Mouse (Mus musculus) midbrain, embryonic 16.5 days (tissue): ENCODE data around the gene Lipf. TPM values are rescaled to one million over a fixed set of nuclear protein-coding genes. Genes with fewer than 3 reads are reported as not detected.

ENCODE experiments used
- ATAC-seq: fragments of 200-750 bp; cut with Nextera tagmentation; 2 replicates; pipeline ENCODE4 v1.8.0; 2017; ENCODE audit warnings: moderate TSS enrichment
- H3K27ac ChIP-seq: fragments of 300-500 bp; sonication (generic); 2 replicates; pipeline ENCODE4 v1.5.1; 2014; ENCODE audit warnings: mild to moderate bottlenecking, low read length, mixed read lengths
- H3K27me3 ChIP-seq: fragments of 300-500 bp; sonication (generic); 2 replicates; pipeline ENCODE4 v1.6.1; 2014; ENCODE audit warnings: low read depth, low read length, mixed read lengths; ENCODE audit not compliant: control insufficient read depth, insufficient read depth
- H3K36me3 ChIP-seq: fragments of 300-500 bp; sonication (generic); 2 replicates; pipeline ENCODE4 v1.6.1; 2014; ENCODE audit warnings: mild to moderate bottlenecking, low read length, moderate library complexity, mixed read lengths; ENCODE audit not compliant: control insufficient read depth, insufficient read depth
- H3K4me1 ChIP-seq: fragments of 300-500 bp; sonication (generic); 2 replicates; pipeline ENCODE4 v1.6.1; 2014; ENCODE audit warnings: mild to moderate bottlenecking, low read length, mixed read lengths; ENCODE audit not compliant: control insufficient read depth, insufficient read depth
- H3K4me2 ChIP-seq: fragments of 300-500 bp; sonication (generic); 2 replicates; pipeline ENCODE4 v1.6.1; 2014; ENCODE audit warnings: mild to moderate bottlenecking, low read length, mixed read lengths
- H3K4me3 ChIP-seq: fragments of 300-500 bp; sonication (generic); 2 replicates; pipeline ENCODE4 v1.5.1; 2014; ENCODE audit warnings: low read depth, mild to moderate bottlenecking, low read length, moderate library complexity, mixed read lengths
- H3K9ac ChIP-seq: fragments of 300-500 bp; sonication (generic); 2 replicates; pipeline ENCODE4 v1.6.1; 2014; ENCODE audit warnings: low read depth, low read length, mixed read lengths
- H3K9me3 ChIP-seq: fragments of 300-500 bp; sonication (generic); replicated peaks from 2 replicates; pipeline ENCODE4 v1.6.1; 2014; ENCODE audit warnings: mild to moderate bottlenecking, low read length, mixed read lengths; ENCODE audit not compliant: control insufficient read depth, poor library complexity, severe bottlenecking
- WGBS: fragments of 180-500 bp; shearing (Covaris S2); extraction: QIAGEN DNeasy Blood & Tissue Kit; methylation state at CpG from one replicate; pipeline ENCODE4 v1.1.7; 2014; 5-methylcytosine and 5-hydroxymethylcytosine counted together
- polyA plus RNA-seq: library from polyadenylated mRNA; unstranded; fragments of >200 nt; fragmentation: Nextera tagmentation; extraction: Ambion mirVana; gene quantifications from 2 replicates; pipeline ENCODE4 v1.2.1, GENCODE M21; 2015

The Lipf gene
- polyA plus RNA-seq = not detected in 2 replicates

- H3K27me3 ChIP-seq = no peaks in the 10 kb centered on the region
- H3K4me3 ChIP-seq = no peak within 1 kb of the TSS
- H3K36me3 ChIP-seq = no peaks in the 10 kb centered on the region
- no peaks in the 10 kb centered on the region for H3K9me3 ChIP-seq
- no peak within 1 kb of the TSS for H3K4me2 ChIP-seq
- H3K27ac ChIP-seq = no peak within 1 kb of the TSS
- no peaks in the 10 kb centered on the region for H3K4me1 ChIP-seq
- ATAC-seq = no peak
- H3K9ac ChIP-seq = no peak within 1 kb of the TSS
These were observed at the start of gene Lipf for GRCm38 (mm10) chr19:33960887-33961286. TSS of gene Lipf (plus strand) at chr19:33961187.

DNA sequence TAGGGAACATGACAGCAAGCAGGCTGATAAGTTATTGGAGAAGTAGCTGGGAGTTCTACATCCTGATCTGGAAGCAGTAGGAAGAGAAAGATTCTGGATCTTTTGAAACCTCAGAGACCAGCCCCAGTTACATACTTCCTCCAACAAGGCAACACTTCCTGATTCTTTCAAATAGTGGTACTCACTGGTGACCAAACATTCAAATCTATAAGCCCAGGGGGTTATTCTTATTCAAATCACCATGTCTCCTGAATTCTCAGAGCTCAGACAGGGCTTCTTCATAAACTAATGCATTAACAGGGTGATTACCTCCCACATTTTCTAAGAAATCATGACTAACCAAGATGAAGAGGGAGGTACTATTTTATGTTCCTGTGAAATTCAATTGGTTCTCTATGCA, 36.9 kb upstream of the Lipf start:
- Histone ChIP-seq H3K4me2 (no peak overlapping the region), H3K4me1 (no peaks in the 10 kb centered on the region), H3K9me3 (no peaks in the 10 kb centered on the region), H3K4me3 (no peak overlapping the region), H3K27me3 (no peaks in the 10 kb centered on the region), H3K9ac (no peak overlapping the region), H3K27ac (no peak overlapping the region), H3K36me3 (no peaks in the 10 kb centered on the region)
- ATAC-seq = no peak

GRCm38 (mm10) chr19:33979007-33979406, 18.0 kb downstream of the Lipf start:
- no peak for ATAC-seq
- H3K9me3 ChIP-seq = no peaks in the 10 kb centered on the region
- no peaks in the 10 kb centered on the region for H3K4me1 ChIP-seq
- H3K4me2 ChIP-seq = no peak overlapping the region
- H3K36me3 ChIP-seq = no peaks in the 10 kb centered on the region
- H3K9ac ChIP-seq = no peak overlapping the region
- no peak overlapping the region for H3K27ac ChIP-seq
- no peaks in the 10 kb centered on the region for H3K27me3 ChIP-seq
- H3K4me3 ChIP-seq = no peak overlapping the region
- 48% methylated on average over 3 of the region's 3 CpGs for WGBS

DNA sequence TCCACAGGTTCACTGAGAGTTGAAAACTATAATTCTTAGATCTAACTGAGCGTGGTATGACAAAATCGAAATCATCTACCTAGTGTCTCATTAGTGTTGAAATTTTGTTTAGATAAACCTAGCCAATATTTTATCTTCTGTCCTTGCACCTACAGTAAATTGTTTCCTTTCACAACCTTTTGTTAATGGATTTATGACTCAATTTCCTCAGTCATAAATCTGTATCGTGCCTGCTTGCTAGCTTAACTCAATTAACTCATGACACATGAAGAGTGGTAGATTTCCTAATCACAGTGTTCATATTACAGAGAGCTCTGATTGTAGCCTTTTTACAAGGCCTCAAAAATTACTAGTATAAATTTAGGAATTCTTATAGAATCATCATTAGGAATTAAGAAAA, 22.1 kb downstream of the Lipf start:
- no peak overlapping the region for H3K4me3 ChIP-seq
- no peak for ATAC-seq
- H3K9me3 ChIP-seq = no peaks in the 10 kb centered on the region
- 93% methylated on average over 3 of the region's 3 CpGs for WGBS
- H3K4me1 ChIP-seq = no peaks in the 10 kb centered on the region
- no peaks in the 10 kb centered on the region for H3K36me3 ChIP-seq
- no peak overlapping the region for H3K9ac ChIP-seq
- no peak overlapping the region for H3K27ac ChIP-seq
- no peaks in the 10 kb centered on the region for H3K27me3 ChIP-seq
- no peak overlapping the region for H3K4me2 ChIP-seq

DNA sequence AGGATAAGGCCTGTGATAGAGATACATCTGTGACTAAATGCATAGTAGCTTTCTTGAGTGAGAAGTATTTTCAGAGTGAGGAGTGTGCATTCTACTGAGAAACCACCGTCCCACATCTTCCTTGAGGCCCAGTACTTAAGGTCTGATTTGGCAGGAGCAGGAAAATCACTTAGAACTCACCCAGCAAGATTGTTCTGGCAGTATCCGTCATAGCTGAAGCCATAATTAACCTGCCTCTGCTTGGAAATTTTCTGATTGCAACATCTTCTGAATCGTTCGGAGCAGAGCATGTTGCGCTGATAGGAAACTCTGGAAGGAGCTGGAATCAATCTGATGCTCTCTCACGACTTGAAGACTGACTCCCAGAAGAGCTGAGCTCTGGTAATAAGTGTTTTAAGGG, 47.0 kb downstream of the Lipf start, which contains the start of gene Lipk:
Lipk (plus strand) TSS at position 289 of the 400 bp plus-strand sequence.
- H3K4me1 ChIP-seq = no peaks in the 10 kb centered on the region
- H3K9ac ChIP-seq = no peak within 1 kb of the TSS
- ATAC-seq = no peak
- H3K4me2 ChIP-seq = no peak within 1 kb of the TSS
- no peaks in the 10 kb centered on the region for H3K36me3 ChIP-seq
- no peaks in the 10 kb centered on the region for H3K9me3 ChIP-seq
- no peak within 1 kb of the TSS for H3K4me3 ChIP-seq
- no peaks in the 10 kb centered on the region for H3K27me3 ChIP-seq
- H3K27ac ChIP-seq = no peak within 1 kb of the TSS
- 88% methylated on average over 6 of the region's 6 CpGs for whole genome bisulfite sequencing

DNA sequence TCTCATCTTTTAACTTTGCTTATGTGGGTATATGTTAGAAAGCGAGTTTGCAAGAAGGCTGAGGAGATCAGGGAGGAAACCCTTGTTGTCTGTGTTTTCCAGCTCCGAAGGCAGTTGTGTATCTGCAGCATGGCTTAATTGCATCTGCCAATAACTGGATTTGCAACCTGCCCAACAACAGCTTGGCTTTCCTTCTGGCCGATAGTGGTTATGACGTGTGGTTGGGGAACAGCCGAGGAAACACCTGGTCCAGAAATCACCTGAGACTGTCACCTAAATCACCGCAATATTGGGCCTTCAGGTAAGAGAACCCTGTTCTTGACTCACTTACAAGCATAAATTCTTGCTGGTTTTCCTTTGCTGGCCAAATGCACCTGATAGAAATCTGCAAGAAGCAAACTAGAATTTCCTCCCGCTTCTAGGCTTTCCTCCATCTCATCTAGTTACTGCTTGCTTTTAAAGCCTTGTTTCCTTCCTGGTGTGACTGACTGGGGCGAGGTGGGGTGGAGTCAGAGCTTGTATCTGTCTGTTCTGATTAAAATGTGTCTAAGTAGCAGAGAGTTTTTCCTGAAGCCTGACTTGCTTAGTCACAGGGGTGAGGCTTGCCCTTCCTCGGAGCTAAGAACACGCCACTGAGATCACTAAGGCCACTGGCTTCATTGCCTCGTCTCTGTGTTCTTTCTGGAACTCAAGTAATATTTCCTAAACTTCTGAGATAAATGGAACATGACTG, 60.6 kb downstream of the Lipf start:
- no peak overlapping the region for H3K4me2 ChIP-seq
- H3K27ac ChIP-seq = no peak overlapping the region
- ATAC-seq = no peak
- no peaks in the 10 kb centered on the region for H3K36me3 ChIP-seq
- H3K9ac ChIP-seq = no peak overlapping the region
- WGBS = 90% methylated on average over 11 of the region's 11 CpGs
- no peaks in the 10 kb centered on the region for H3K9me3 ChIP-seq
- no peaks in the 10 kb centered on the region for H3K27me3 ChIP-seq
- no peaks in the 10 kb centered on the region for H3K4me1 ChIP-seq
- no peak overlapping the region for H3K4me3 ChIP-seq

DNA sequence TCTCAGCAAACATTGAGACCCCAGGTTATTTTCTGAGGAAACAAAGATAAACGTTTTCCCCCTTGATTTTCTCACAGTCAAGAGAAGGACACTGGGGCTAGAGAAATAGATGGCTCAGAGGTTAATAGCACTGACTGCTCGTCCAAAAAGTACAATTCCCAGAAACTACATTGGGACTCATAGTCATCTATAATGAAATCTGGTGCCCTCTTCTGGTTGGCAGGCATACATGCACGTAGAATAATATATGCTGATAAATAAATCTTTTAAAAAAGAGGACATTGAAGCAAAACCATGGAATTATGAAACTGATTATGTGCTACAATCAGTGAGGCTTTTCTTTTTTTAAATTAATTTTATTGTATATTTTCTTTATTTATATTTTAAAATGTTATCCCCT, 61.8 kb downstream of the Lipf start:
- no peak overlapping the region for H3K27ac ChIP-seq
- WGBS = 44% methylated on average over 3 of the region's 3 CpGs
- H3K36me3 ChIP-seq = no peaks in the 10 kb centered on the region

More for the DNA sequence above, 61.8 kb downstream of the Lipf start:
- no peaks in the 10 kb centered on the region for H3K9me3 ChIP-seq
- no peak overlapping the region for H3K9ac ChIP-seq
- no peak for ATAC-seq
- no peak overlapping the region for H3K4me3 ChIP-seq
- no peak overlapping the region for H3K4me2 ChIP-seq
- no peaks in the 10 kb centered on the region for H3K4me1 ChIP-seq
- no peaks in the 10 kb centered on the region for H3K27me3 ChIP-seq

Other genes starting within 250 kb of the Lipf start
- 1.2 and 1.7 TPM in 2 replicates for gene Lipo2, start 209.8 kb upstream of the Lipf start, polyA plus RNA-seq
- 15.5 and 16.7 TPM in 2 replicates for gene Lipo3, start 199.2 kb upstream of the Lipf start, polyA plus RNA-seq
- not detected in 2 replicates for gene Lipo1, start 173.7 kb upstream of the Lipf start, polyA plus RNA-seq
- not detected in 2 replicates for gene Lipk, start 47.1 kb downstream of the Lipf start, polyA plus RNA-seq
- not detected in 2 replicates for gene Lipn, start 106.2 kb downstream of the Lipf start, polyA plus RNA-seq
- not detected in 2 replicates for gene Lipm, start 139.7 kb downstream of the Lipf start, polyA plus RNA-seq
- not detected in 2 replicates for gene Ankrd22, start 204.9 kb downstream of the Lipf start, polyA plus RNA-seq
- gene Stambpl1, start 231.0 kb downstream of the Lipf start, polyA plus RNA-seq = 21.0 and 22.8 TPM in 2 replicates